Mouse (Mus musculus) G1E-ER4 (cell line): ENCODE measurements around the gene Atox1. TPM values are rescaled to one million over a fixed set of nuclear protein-coding genes. Genes with fewer than 3 reads are reported as not detected.

Experiments used
- GATA1 ChIP-seq: IDR thresholded peaks from one replicate; pipeline ENCODE4 v1.8.0; 2012; ENCODE audit warnings: low read length, inconsistent platforms
- polyA plus RNA-seq: library from polyadenylated mRNA; stranded (reverse); fragments of >175 nt; gene quantifications from 2 replicates; pipeline ENCODE4 v1.2.3, GENCODE M21; 2012

The Atox1 gene
- polyA plus RNA-seq, 1 experiment: 18.5 TPM

GRCm38 (mm10) chr11:55424746-55425360 lies 36.2 kb downstream of the Atox1 start:
- TF ChIP-seq GATA1: no peak

- no peak for TF ChIP-seq GATA1
Observed at GRCm38 (mm10) chr11:55423756-55424155, 37.3 kb downstream of the Atox1 start.

GRCm38 (mm10) chr11:55422978-55423377 lies 38.1 kb downstream of the Atox1 start, which contains the start of gene Sparc:
Sparc (minus strand) TSS chr11:55423183.
- TF ChIP-seq GATA1: no peak

GRCm38 (mm10) chr11:55419678-55420307 lies 41.2 kb downstream of the Atox1 start:
- TF ChIP-seq GATA1: no peak

- TF ChIP-seq GATA1: no peak
Observed at GRCm38 (mm10) chr11:55419296-55419677, 41.8 kb downstream of the Atox1 start.

- no peak for TF ChIP-seq GATA1
Observed at GRCm38 (mm10) chr11:55418704-55419061, 42.4 kb downstream of the Atox1 start.

- no peak for TF ChIP-seq GATA1
Observed at GRCm38 (mm10) chr11:55417898-55418703, 42.9 kb downstream of the Atox1 start.

GRCm38 (mm10) chr11:55416609-55417265 lies 44.3 kb downstream of the Atox1 start:
- TF ChIP-seq GATA1: no peak

- no peak for TF ChIP-seq GATA1
Observed at GRCm38 (mm10) chr11:55415036-55415704, 45.9 kb downstream of the Atox1 start.

GRCm38 (mm10) chr11:55414314-55414713 lies 46.7 kb downstream of the Atox1 start:
- TF ChIP-seq GATA1: no peak

GRCm38 (mm10) chr11:55413416-55413796 lies 47.6 kb downstream of the Atox1 start:
- no peak for TF ChIP-seq GATA1

- no peak for TF ChIP-seq GATA1
Observed at GRCm38 (mm10) chr11:55412680-55413415, 48.2 kb downstream of the Atox1 start.

- TF ChIP-seq GATA1: no peak
Observed at GRCm38 (mm10) chr11:55412034-55412433, 49.0 kb downstream of the Atox1 start.

GRCm38 (mm10) chr11:55410502-55410901 lies 50.5 kb downstream of the Atox1 start:
- no peak for TF ChIP-seq GATA1

GRCm38 (mm10) chr11:55410005-55410404 lies 51.0 kb downstream of the Atox1 start:
- no peak for TF ChIP-seq GATA1
